Mouse (Mus musculus): ENCODE results near the gene Spry1. TPM values are rescaled to one million over a fixed set of nuclear protein-coding genes. Genes with fewer than 3 reads are reported as not detected.

Gene Spry1
- total RNA-seq, 2 experiments from 2014 or later: 12.1 to 13.1 TPM

DNA sequence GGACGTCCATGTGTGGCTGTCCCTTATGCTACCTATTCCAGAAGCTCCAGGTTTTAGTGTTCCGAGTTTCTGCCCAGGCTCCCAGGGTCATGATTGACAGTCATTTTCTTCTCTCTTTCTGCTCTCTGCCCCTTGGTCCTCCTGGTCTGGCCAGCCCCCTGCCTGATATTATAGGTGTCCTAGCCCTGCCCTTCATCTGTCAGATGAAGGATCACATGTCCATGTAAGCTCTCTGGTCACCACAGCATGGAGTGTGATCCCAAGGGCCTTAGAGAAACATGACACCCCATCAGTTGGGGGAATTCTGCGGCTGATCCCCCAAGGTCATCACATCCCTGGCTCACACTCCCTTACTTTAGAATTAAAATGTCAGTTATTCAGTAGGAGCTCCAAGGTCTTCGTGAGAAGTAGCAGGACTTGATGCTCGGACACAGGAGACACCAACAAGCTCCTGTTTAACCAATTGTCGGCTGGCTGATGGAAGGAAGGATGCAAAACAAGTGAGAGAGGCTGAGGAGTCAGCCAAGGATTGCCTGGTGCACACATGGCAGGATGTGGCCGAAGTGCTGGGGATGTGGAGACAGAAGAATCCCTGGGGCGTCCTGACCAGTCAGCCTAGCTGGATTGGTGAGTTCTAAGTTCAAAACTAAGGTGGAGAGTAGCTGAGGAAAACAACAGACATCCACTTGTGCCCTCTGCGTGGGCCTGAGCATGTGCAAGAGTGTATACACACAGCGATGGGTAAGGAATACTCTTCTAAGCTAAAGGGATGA lies 24.7 kb upstream of the Spry1 start:
- DNase-seq (ENCODE audit: low spot score in 2 of 2): no peak
- H3K4me3 ChIP-seq: no peak overlapping the region
- H3K27ac ChIP-seq: no peak overlapping the region
- TF ChIP-seq CTCF (conservative IDR thresholded peaks at IDR 0.05): no peak

DNA sequence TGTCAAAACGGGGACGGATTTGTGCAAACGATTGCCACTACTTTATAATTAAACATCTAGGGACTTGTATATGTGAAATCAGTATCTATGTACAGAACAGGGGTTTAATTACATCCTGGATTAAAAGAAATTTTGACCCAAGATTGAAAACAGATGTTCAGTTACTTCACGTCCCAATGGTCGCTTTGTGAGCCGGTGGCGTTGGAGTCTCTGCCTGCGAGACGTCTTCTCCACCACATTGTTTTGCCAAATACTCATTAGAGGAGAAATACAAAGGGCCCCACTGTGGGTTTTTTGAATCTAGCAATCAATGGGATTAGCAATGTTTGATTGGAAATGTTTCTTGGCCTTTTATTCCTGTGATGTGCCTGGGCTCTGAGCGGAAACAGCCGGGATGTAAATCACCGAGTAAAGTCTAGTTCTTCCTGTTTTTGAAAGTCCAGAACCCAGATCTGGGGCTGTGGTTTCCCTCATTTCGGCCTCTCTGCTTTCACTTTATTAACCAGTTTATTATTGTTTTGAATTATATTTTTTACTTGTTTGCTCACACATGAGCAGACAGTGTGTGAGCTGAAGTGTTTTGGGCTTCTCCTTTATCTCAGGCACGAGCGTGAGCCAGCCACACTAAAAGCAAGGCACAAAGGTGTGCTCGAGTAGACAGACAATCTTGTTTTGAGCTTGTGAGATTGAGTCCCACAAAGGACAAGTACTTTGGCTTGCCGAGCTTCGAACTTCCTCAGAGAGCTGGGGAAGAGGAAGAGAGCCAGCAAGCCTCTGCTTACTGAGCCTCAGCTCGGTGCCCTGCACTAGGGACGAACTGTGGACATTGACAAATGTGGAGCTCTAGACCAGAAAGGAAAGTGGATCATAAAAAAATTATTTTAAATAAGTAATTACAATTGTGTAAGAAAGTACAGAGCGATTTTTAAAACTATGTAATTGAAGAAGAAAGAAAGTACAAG lies 22.9 kb upstream of the Spry1 start:
- no peak for TF ChIP-seq CTCF (conservative IDR thresholded peaks at IDR 0.05)
- no peak overlapping the region for H3K27ac ChIP-seq

DNA sequence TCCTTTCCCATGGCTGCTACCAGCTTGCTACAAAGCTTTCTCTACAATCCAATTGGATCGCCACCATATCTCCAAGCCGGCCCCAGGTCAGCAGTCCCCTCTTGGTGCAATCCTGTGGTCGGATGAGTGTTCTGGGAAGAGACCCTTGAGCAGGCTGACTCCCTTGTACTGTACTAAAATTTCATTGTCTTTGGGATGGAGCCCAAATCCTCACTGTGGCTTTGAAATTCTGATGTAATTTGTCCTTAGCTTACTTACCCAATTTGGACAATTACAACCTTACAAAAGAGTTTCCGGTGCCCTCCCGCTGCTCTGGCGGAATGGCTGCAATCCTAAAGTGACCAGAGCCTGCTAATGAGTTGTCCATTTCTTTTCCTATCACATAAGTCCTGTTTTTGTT lies 7.5 kb upstream of the Spry1 start:
- no peak overlapping the region for H3K4me3 ChIP-seq
- no peak for DNase-seq (ENCODE audit: low spot score in 2 of 2)
- no peak overlapping the region for H3K27ac ChIP-seq
- TF ChIP-seq CTCF (conservative IDR thresholded peaks at IDR 0.05): no peak

More for the DNA sequence above, 22.9 kb upstream of the Spry1 start:
- DNase-seq (ENCODE audit: low spot score in 2 of 2): no peak
- H3K4me3 ChIP-seq: no peak overlapping the region

DNA sequence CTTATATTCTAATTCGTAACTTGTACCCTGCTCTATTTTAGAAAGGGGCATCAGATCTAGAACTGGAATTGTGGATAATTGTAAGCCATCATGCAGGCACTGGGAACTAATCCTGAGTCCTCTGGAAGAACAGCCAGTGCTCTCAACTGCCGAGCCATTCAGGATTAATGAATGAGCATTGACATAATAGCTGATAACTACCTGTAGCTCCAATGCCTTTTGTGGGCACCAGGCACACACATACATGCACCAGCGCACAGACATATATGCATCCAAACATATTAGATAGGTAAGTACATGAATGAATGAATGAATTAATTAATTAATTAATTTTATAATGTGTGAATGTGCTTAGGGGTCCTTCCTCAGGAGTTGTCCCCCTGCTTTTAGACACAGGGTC lies 7.0 kb upstream of the Spry1 start:
- TF ChIP-seq CTCF (conservative IDR thresholded peaks at IDR 0.05): no peak
- H3K4me3 ChIP-seq: no peak overlapping the region
- no peak overlapping the region for H3K27ac ChIP-seq
- no peak for DNase-seq (ENCODE audit: low spot score in 2 of 2)

DNA sequence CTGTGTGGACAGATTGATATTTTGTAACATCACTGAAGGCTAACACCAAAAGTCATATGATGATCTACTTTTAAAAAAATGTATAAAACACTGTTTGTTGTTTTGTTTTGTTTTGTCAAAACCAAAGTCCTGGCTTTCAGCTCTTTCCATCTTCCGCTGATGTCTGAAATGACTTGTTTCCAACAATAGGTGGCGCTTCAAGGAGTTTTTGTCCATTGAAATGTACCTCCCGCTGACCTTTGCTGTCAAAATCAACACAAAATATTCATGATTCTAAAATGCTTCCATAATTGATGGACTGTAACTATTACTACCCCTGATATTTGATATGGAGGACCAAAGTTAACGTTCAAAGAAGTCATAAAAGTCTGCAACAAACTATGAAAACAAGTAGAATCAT lies 5.1 kb upstream of the Spry1 start:
- DNase-seq (ENCODE audit: low spot score in 2 of 2): no peak
- TF ChIP-seq CTCF (conservative IDR thresholded peaks at IDR 0.05): peak; percentile 86
- Histone ChIP-seq H3K4me3 (no peak overlapping the region), H3K27ac (no peak overlapping the region)

DNA sequence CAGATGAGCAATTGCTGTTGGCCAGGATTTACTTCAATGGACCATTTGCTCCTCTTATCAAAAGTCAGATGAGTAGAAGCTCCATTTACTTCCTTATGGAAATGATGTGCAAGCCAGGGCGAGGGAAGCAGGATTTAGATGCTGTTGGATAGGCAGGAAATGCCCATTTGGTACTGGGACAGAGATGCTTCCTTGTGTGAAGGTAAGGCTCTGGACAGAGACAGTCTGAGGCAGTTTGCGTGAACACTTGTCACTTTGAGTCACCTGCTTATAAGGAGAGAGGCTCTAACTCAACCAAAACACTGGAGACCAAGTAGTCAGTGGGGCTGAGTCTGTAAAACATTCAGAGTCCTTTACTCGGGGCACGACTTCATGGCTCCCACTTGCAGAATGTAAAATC lies 2.8 kb upstream of the Spry1 start:
- no peak for DNase-seq (ENCODE audit: low spot score in 2 of 2)
- no peak for TF ChIP-seq CTCF (conservative IDR thresholded peaks at IDR 0.05)
- Histone ChIP-seq H3K4me3 (no peak overlapping the region), H3K27ac (no peak overlapping the region)

DNA sequence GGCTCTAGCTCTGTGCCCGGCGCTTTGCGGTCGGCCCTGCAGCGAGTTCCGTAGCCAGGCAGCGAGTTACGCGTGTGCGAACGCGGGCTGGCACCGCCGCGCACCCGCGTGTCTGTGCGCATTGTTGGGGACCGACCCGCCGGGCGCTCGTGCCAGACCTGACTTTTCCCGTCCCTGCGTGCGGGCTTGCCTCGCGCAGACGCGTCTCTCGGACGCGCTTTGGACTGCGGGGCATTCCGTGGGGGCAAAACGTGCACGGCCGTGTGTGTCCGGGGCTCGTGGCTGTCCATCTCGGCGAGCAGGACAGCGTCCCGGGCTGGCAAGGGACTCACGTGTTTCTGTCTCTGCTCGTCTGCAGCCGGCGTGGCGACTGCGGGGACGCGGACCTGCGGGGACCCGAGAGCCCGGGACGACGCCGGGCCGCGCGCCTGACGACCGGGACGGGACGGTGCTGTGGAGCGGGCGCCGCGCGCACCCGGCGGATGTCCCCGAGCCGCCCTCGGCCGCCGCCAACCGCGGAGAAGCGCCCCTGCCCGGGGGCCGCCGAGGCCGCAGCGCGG lies 495 bp downstream of the Spry1 start:
- Histone ChIP-seq H3K27ac (peak overlapping the region; percentile 94), H3K4me3 (peak overlapping the region; percentile 84)
- DNase-seq (ENCODE audit: low spot score in 2 of 2): peak in 1 of 2 experiments; percentile 43
- no peak for TF ChIP-seq CTCF (conservative IDR thresholded peaks at IDR 0.05)

DNA sequence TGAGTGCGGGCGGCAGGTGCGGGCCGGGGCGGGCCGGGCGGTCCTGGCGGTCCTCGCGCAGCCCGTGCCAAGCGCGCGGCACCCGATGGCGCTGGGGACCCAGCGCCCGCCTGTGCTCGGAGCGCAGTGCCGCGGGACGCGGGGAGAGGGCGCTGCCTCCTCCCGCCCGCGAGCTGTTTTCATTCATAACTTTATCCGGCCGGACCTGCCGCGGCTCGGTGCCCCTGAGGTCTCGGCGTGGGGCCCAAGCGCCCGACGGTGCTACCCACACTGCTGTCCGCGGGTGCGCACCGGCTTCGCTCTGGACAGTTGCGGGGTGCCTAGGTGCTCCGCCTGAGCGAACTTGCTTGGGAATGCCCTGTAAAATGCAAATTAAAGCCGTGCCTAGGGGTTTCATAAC lies 1.1 kb downstream of the Spry1 start:
- H3K27ac ChIP-seq: peak overlapping the region; percentile 81
- H3K4me3 ChIP-seq: peak overlapping the region; percentile 77
- peak; percentile 84 for TF ChIP-seq CTCF (conservative IDR thresholded peaks at IDR 0.05)
- peak; percentile 44 to 56 for DNase-seq (ENCODE audit: low spot score in 2 of 2)

DNA sequence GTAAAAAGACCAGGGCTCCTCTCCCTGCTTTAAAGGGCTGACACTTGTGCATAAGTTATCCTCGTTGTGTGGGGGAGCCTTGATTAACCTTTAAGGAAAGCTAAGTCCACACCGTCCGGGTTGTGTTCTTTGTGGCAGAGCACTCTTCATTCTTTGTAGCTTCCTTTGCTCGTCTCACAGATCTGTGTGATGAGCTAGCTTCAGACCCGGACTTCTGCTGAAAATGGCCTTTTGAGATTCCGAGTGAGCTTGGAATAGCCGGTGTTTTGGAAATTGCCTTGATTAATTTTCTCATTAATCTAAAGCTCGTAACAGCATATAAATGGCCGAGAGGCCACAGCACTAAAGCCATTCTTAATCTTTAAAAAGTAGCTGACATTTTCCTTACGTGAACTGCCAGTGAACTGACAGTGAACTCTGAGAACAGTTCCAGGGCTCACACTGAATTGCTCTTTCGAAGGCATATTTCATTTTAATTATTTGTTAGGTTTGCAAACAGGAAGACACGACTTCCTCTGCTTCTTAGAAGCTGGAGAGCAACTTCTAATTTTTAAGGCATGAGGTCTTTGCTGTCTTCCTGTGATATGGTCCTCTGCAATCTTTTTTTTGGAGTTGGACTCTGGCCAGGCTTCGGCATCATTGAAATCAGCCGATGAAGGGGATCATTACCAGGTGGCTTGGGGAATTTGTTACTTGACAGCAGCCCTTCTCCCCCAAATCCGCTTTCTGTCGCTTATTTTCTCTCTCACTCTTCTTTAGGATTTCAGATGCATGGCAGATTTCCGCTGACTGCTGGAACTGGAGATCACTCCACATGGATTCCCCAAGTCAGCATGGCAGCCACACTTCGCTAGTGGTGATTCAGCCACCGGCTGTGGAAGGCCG lies 2.3 kb downstream of the Spry1 start:
- no peak for DNase-seq (ENCODE audit: low spot score in 2 of 2)
- peak overlapping the region; percentile 77 for H3K4me3 ChIP-seq
- no peak for TF ChIP-seq CTCF (conservative IDR thresholded peaks at IDR 0.05)
- H3K27ac ChIP-seq: peak overlapping the region; percentile 81

DNA sequence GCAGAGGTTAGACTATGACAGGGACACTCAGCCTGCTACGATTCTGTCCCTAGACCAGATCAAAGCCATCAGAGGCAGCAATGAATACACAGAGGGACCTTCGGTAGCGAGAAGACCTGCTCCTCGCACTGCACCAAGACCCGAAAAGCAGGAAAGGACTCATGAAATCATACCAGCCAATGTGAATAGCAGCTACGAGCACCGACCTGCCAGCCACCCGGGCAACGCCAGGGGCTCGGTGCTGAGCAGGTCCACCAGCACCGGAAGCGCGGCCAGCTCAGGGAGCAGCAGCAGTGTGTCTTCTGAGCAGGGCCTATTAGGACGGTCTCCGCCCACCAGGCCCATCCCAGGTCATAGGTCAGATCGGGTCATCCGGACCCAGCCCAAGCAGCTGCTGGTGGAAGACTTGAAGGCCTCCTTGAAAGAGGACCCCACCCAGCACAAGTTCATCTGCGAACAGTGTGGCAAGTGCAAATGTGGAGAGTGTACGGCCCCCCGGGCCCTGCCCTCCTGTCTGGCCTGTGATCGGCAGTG lies 3.0 kb downstream of the Spry1 start:
- 0 out of 2 replicates have a peak overlapping the region, but pooled peaks have one; percentile 81 for H3K27ac ChIP-seq
- no peak for TF ChIP-seq CTCF (conservative IDR thresholded peaks at IDR 0.05)
- H3K4me3 ChIP-seq: peak overlapping the region; percentile 77
- no peak for DNase-seq (ENCODE audit: low spot score in 2 of 2)

DNA sequence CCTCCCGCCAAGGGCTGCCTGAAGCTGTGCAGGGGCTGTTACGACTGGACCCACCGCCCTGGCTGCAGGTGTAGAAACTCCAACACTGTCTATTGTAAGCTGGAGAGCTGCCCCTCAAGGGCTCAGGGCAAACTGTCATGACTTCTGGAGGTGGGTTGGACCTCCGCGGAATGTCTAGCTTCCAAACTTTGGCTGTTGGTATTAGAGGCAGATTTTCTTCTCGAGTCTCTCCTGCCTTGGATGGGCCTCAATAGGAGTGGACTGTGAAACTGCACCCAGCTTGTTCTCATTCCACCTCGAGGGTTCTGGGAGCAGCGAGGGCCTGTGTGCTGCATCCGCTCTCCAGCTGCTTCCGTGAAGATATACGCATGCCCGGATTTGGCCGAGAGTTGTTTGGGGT lies 3.7 kb downstream of the Spry1 start:
- Histone ChIP-seq H3K27ac (no peak overlapping the region), H3K4me3 (peak overlapping the region; percentile 1; the same call in 1 of the 2 replicates)
- no peak for DNase-seq (ENCODE audit: low spot score in 2 of 2)
- TF ChIP-seq CTCF (conservative IDR thresholded peaks at IDR 0.05): no peak

DNA sequence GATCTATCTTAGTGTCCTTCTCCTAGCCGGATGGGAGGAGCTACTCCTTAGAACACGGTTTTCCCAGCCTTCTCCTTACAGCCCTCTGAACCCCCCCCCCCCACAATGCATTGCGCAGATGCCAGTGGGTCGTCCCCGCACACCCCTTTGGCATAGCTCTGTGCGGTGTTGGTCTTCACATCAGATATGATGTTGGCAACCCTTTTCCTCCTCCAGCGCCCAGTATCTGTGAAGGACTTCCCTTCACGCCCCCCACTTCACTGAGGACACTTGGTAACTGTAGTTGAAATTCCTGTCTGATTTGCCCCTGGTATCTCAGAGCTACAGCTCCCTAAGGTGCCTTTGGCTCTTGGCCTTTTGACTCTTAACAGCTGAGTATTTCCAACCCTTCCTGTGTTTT lies 4.2 kb downstream of the Spry1 start:
- Histone ChIP-seq H3K4me3 (no peak overlapping the region), H3K27ac (no peak overlapping the region)
- TF ChIP-seq CTCF (conservative IDR thresholded peaks at IDR 0.05): no peak
- no peak for DNase-seq (ENCODE audit: low spot score in 2 of 2)

Measured in layer of hippocampus, adult 2 months (tissue).